In genomic region chr7:129259195-129259594, GRCm38 (mm10) we compare ENCODE assay signal across 26 mouse cellular contexts. TPM values are rescaled to one million over a fixed set of nuclear protein-coding genes. Genes with fewer than 3 reads are reported as not detected.
DNase-seq lines count a peak whose midpoint lies in the region; ATAC-seq and TF ChIP-seq lines count a peak whose summit lies in the region.
"Had no signal": no experiment of that assay in that cellular context is flagged by ENCODE, and none has a peak within 500 bp of the region (broad histone marks: within the 10 kb centered on the region; RNA-seq: fewer than 3 reads in every experiment).

No protein-coding gene starts in this region.

- no peaks in the 10 kb centered on the region for H3K36me3 ChIP-seq in heart, embryonic 10.5 days
- no peaks in the 10 kb centered on the region for H3K36me3 ChIP-seq in hindbrain, postnatal 0 days (ENCODE audit: insufficient read depth, low read length)
- no peaks in the 10 kb centered on the region for H3K36me3 ChIP-seq in hindbrain, embryonic 11.5 days (ENCODE audit: control insufficient read depth, insufficient read depth, low read length)
- H3K36me3 ChIP-seq: forebrain, embryonic 10.5 days; heart, embryonic 12.5 days; heart, embryonic 15.5 days had no signal

- no peaks in the 10 kb centered on the region for H3K9me3 ChIP-seq in heart, embryonic 10.5 days
- no peaks in the 10 kb centered on the region for H3K9me3 ChIP-seq in hindbrain, postnatal 0 days (ENCODE audit: low read length)
- H3K9me3 ChIP-seq in hindbrain, embryonic 11.5 days (ENCODE audit: control insufficient read depth, low read length) = no peaks in the 10 kb centered on the region
- H3K9me3 ChIP-seq: forebrain, embryonic 10.5 days; forebrain, embryonic 13.5 days; heart, embryonic 12.5 days; heart, embryonic 15.5 days had no signal

- peaks cover 12% of the 10 kb centered on the region; the same call in 1 of the 2 replicates for H3K4me1 ChIP-seq in heart, embryonic 10.5 days
- H3K4me1 ChIP-seq in hindbrain, postnatal 0 days (ENCODE audit: insufficient read depth, low read length) = peaks cover 3% of the 10 kb centered on the region; the same call in 1 of the 2 replicates
- H3K4me1 ChIP-seq in hindbrain, embryonic 11.5 days (replicated peaks; ENCODE audit: control insufficient read depth, insufficient read depth, low read length) = 0 out of 2 replicates have a peak, but pooled peaks cover 2% of the 10 kb centered on the region

- peak; percentile 59 to 78 for DNase-seq in cerebellum, postnatal 10 days
- peak; percentile 47 for DNase-seq in heart, embryonic 10.5 days (ENCODE audit: low spot score)
- no peak for DNase-seq in heart, postnatal 36 days
- no peak for DNase-seq in hindbrain, postnatal 0 days (ENCODE audit: low spot score)
- no peak for DNase-seq in hindbrain, embryonic 11.5 days (ENCODE audit: low spot score)
- peak; percentile 30 to 38 for DNase-seq in right cerebral cortex, postnatal 10 days (ENCODE audit: low spot score in 2 of 2)
- DNase-seq in right cerebral cortex, postnatal 36 days (ENCODE audit: low spot score in 2 of 2) = no peak
- DNase-seq: adrenal gland, adult 8-10 months; adrenal gland, postnatal 25 days; cerebellum, adult 9-11 months; gastrocnemius, postnatal 10 days; gastrocnemius, postnatal 36 days; heart, postnatal 10 days had no signal

- peaks cover 61% of the 10 kb centered on the region for H3K27me3 ChIP-seq in heart, embryonic 10.5 days (ENCODE audit: insufficient read depth, poor library complexity, severe bottlenecking)
- no peaks in the 10 kb centered on the region for H3K27me3 ChIP-seq in hindbrain, postnatal 0 days (ENCODE audit: insufficient read depth, low read length)
- peaks cover 16% of the 10 kb centered on the region for H3K27me3 ChIP-seq in hindbrain, embryonic 11.5 days (ENCODE audit: control insufficient read depth, insufficient read depth, low read length)

- 71% methylated on average over 6 of the region's 6 CpGs for WGBS in heart, embryonic 10.5 days
- 52% methylated on average over 6 of the region's 6 CpGs for WGBS in hindbrain, postnatal 0 days
- 76% methylated on average over 6 of the region's 6 CpGs for WGBS in hindbrain, embryonic 11.5 days

- peak overlapping the region; percentile 2; the same call in 1 of the 2 replicates for H3K4me2 ChIP-seq in hindbrain, postnatal 0 days (ENCODE audit: low read depth, low read length)
- no peak overlapping the region for H3K4me2 ChIP-seq in hindbrain, embryonic 11.5 days (replicated peaks; ENCODE audit: low read depth, low read length)
- H3K4me2 ChIP-seq: forebrain, embryonic 13.5 days; heart, embryonic 12.5 days; heart, embryonic 15.5 days had no signal

- intact Hi-C loops in heart, postnatal 36 days (cut with DNase I) = no loop called here

- no peak overlapping the region for H3K27ac ChIP-seq in heart, embryonic 10.5 days
- H3K27ac ChIP-seq in hindbrain, postnatal 0 days = no peak overlapping the region
- no peak overlapping the region for H3K27ac ChIP-seq in hindbrain, embryonic 11.5 days (ENCODE audit: low read depth, low read length)
- H3K27ac ChIP-seq: forebrain, embryonic 10.5 days; forebrain, embryonic 13.5 days; heart, embryonic 15.5 days had no signal

- no peak overlapping the region for H3K9ac ChIP-seq in hindbrain, postnatal 0 days (replicated peaks; ENCODE audit: low read length)
- no peak overlapping the region for H3K9ac ChIP-seq in hindbrain, embryonic 11.5 days (ENCODE audit: low read depth, low read length)
- H3K9ac ChIP-seq: forebrain, embryonic 13.5 days; heart, embryonic 12.5 days; heart, embryonic 15.5 days had no signal

- TF ChIP-seq CTCF in hindbrain, postnatal 0 days (IDR thresholded peaks at IDR 0.05; ENCODE audit: low read depth) = no peak

- no peak for ATAC-seq in cerebellum, adult (ENCODE audit: insufficient number of reproducible peaks, low FRiP score, low TSS enrichment)
- peak; percentile 61; the same call in 1 of the 2 replicates for ATAC-seq in hindbrain, postnatal 0 days
- no peak for ATAC-seq in hindbrain, embryonic 11.5 days (ENCODE audit: low FRiP score)
- ATAC-seq: activated CD4-positive, CD25-positive, alpha-beta regulatory T cell, adult 4 months; forebrain, embryonic 13.5 days; forebrain, embryonic 16.5 days; intestine, postnatal 0 days had no signal

- no peak overlapping the region for H3K4me3 ChIP-seq in heart, embryonic 10.5 days
- no peak overlapping the region for H3K4me3 ChIP-seq in hindbrain, postnatal 0 days (ENCODE audit: low read length)
- H3K4me3 ChIP-seq in hindbrain, embryonic 11.5 days (ENCODE audit: low read depth, low read length) = no peak overlapping the region
- H3K4me3 ChIP-seq: forebrain, embryonic 10.5 days; forebrain, embryonic 13.5 days; heart, embryonic 12.5 days; heart, embryonic 15.5 days had no signal

RNA-seq across cellular contexts. Expression of gene Plpp4, which starts 2.4 kb away (rescaled TPM):
- polyA plus RNA-seq in heart, embryonic 10.5 days (2016; fragmentation: Nextera tagmentation; extraction: Ambion mirVana) = 0.28 and 0.34 TPM in 2 replicates
- total RNA-seq in heart, postnatal 36 days (2021) = not detected
- 22.6 and 22.7 TPM in 2 replicates for total RNA-seq in hindbrain, postnatal 0 days (2014; rRNA removed)
- 14.4 and 16.0 TPM in 2 replicates for polyA plus RNA-seq in hindbrain, postnatal 0 days (2015; fragmentation: Nextera tagmentation; extraction: Ambion mirVana)
- 1.5 and 2.6 TPM in 2 replicates for polyA plus RNA-seq in hindbrain, embryonic 11.5 days (2014; fragmentation: Nextera tagmentation; extraction: Ambion mirVana)
- total RNA-seq: adrenal gland, adult 8-10 months; adrenal gland, postnatal 25 days; ES-E14; gastrocnemius, adult 18-20 months; gastrocnemius, postnatal 36 days; granulocyte monocyte progenitor cell, adult 5-6 weeks; heart, adult 8-10 months; hematopoietic stem cell, adult 5-6 weeks had no signal
- polyA plus RNA-seq: activated CD4-positive, CD25-positive, alpha-beta regulatory T cell, adult 4 months had no signal

Comparison
In these comparisons a context has a peak if more than half of its experiments do, and no peak if none do; other contexts are left out.
1. DNase-seq: peak in cerebellum, postnatal 10 days (2 of 2), heart, embryonic 10.5 days (single experiment) and right cerebral cortex, postnatal 10 days (2 of 2); none in heart, postnatal 36 days (0 of 2), hindbrain, postnatal 0 days (single experiment), hindbrain, embryonic 11.5 days (single experiment) and right cerebral cortex, postnatal 36 days (0 of 2).